Mouse (Mus musculus) layer of hippocampus, adult 6 months (tissue): ENCODE results near the gene Rtf2. TPM values are rescaled to one million over a fixed set of nuclear protein-coding genes. Genes with fewer than 3 reads are reported as not detected.

Experiments used
- long read RNA-seq, 2 experiments: library from polyadenylated mRNA; unstranded; transcript quantifications; one replicate each; pipeline ENCODE4 v2.0.0; 2019 to 2020
- polyA plus RNA-seq: library from polyadenylated mRNA; unstranded; fragments of <200 nt; fragmentation: Nextera tagmentation; gene quantifications from 2 replicates; pipeline ENCODE4 v1.2.3, GENCODE M21; 2021

Gene Rtf2
- 60.5 and 65.4 TPM in 2 replicates for polyA plus RNA-seq
- long read RNA-seq, experiment 1, transcript Rtf2-201 (9 exons, 2,173 nt): major isoform, 121 of 147 reads
- long read RNA-seq, experiment 1, partial matches to known transcripts: 21 of 147 reads
- long read RNA-seq, experiment 1, other reads (novel, unspliced or antisense): 4 of 147 reads
- long read RNA-seq, experiment 2, transcript Rtf2-201 (9 exons, 2,173 nt): major isoform, 609 of 632 reads
- long read RNA-seq, experiment 2, partial matches to known transcripts: 8 of 632 reads
- long read RNA-seq, experiment 2, other reads (novel, unspliced or antisense): 15 of 632 reads

GRCm38 (mm10) chr2:172439843-172440639 is at the start of gene Rtf2:
Gene Rtf2 (plus strand): TSS chr2:172440556.

GRCm38 (mm10) chr2:172393391-172394051 is 46.8 kb upstream of the Rtf2 start, which contains the start of gene Cass4:
Gene Cass4 (plus strand): TSS chr2:172393794.

GRCm38 (mm10) chr2:172458496-172458895 is 18.1 kb downstream of the Rtf2 start, which contains the start of gene Gcnt7:
Gene Gcnt7 (minus strand): TSS chr2:172458596.

GRCm38 (mm10) chr2:172472318-172472717 is 32.0 kb downstream of the Rtf2 start, which contains the start of gene Fam209:
Gene Fam209 (plus strand): TSS chr2:172472520.

Other genes with a start within 250 kb of the Rtf2 start
- 0.50 and 0.68 TPM in 2 replicates for gene Mc3r, start 192.1 kb upstream of the Rtf2 start, polyA plus RNA-seq
- 23.6 and 25.1 TPM in 2 replicates for gene Fam210b, start 95.0 kb upstream of the Rtf2 start, polyA plus RNA-seq
- gene Aurka, start 70.0 kb upstream of the Rtf2 start, polyA plus RNA-seq: 1.5 and 1.8 TPM in 2 replicates
- gene Cstf1, start 69.9 kb upstream of the Rtf2 start, polyA plus RNA-seq: 28.1 and 31.4 TPM in 2 replicates
- 0.29 and 0.36 TPM in 2 replicates for gene Cass4, start 46.8 kb upstream of the Rtf2 start, polyA plus RNA-seq
- gene Gcnt7, start 18.0 kb downstream of the Rtf2 start, polyA plus RNA-seq: not detected in 2 replicates
- not detected in 2 replicates for gene Fam209, start 32.0 kb downstream of the Rtf2 start, polyA plus RNA-seq
- not detected in 2 replicates for gene Tfap2c, start 109.0 kb downstream of the Rtf2 start, polyA plus RNA-seq